Mouse (Mus musculus) ES-E14 (cell line): Measurements from ENCODE around the gene Pdia5.

ENCODE experiments used
- MAFK ChIP-seq: IDR thresholded peaks from 2 replicates; pipeline ENCODE4 v1.6.1; 2014; ENCODE audit warnings: mild to moderate bottlenecking, low read depth, low read length, inconsistent platforms; ENCODE audit not compliant: insufficient read depth
- ZC3H11A ChIP-seq: IDR thresholded peaks from 2 replicates; pipeline ENCODE4 v1.6.1; 2012; ENCODE audit warnings: low read depth, mild to moderate bottlenecking, inconsistent platforms, low read length, borderline replicate concordance

DNA sequence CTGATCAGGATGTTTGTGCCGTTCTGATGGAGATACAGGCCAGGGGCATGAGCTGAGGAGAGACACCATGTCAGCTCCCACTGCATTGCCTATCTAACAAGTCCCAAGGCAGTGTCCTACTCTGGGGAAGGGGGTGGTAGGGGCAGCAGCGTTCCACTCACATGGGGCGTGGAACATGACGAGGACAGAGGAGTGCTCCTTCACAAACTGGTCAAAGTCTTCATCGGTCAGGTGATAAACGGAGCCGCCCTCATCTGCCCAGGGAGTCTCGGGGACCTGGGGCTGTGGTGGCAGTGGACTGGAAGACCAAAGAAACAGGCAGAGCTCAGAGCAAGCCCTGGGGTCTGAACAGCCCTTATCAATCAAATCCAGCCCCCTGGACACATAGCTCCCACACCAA lies 68.0 kb downstream of the Pdia5 start:
- TF ChIP-seq ZC3H11A (no peak), MAFK (no peak)
